Mouse (Mus musculus): ENCODE results near the gene Mthfr.

- TF ChIP-seq CHD2 (IDR thresholded peaks at IDR 0.05; ENCODE audit: low read length) (no peak), USF2 (IDR thresholded peaks at IDR 0.05; ENCODE audit: borderline replicate concordance in 1 of 2, insufficient read depth in 1 of 2, low read depth in 1 of 2, low read length in 2 of 2) (no peak), CTCF (IDR thresholded peaks at IDR 0.05 in 2 of 3, conservative IDR thresholded peaks at IDR 0.05 in 1 of 3; ENCODE audit: control insufficient read depth in 1 of 3, insufficient read depth in 1 of 3, low read depth in 2 of 3, low read length in 3 of 3, poor library complexity in 1 of 3, severe bottlenecking in 1 of 3) (no peak), MAX (IDR thresholded peaks at IDR 0.05; ENCODE audit: low read length) (no peak), MEF2A (IDR thresholded peaks at IDR 0.05; ENCODE audit: extremely low read depth, insufficient replicate concordance, low read depth, low read length, poor library complexity, severe bottlenecking) (no peak), EP300 (IDR thresholded peaks at IDR 0.05; ENCODE audit: low read depth in 1 of 2, low read length in 2 of 2) (no peak), RCOR1 (IDR thresholded peaks at IDR 0.05; ENCODE audit: low read depth, low read length) (no peak), POLR2A (IDR thresholded peaks at IDR 0.05; ENCODE audit: control insufficient read depth in 1 of 2, insufficient read depth in 1 of 2, low read depth in 1 of 2, low read length in 2 of 2, poor library complexity in 1 of 2) (no peak), MYB (IDR thresholded peaks at IDR 0.05; ENCODE audit: low read depth, low read length) (no peak), ZKSCAN1 (IDR thresholded peaks at IDR 0.05; ENCODE audit: low read depth, low read length) (no peak), KAT2A (conservative IDR thresholded peaks at IDR 0.05; ENCODE audit: low read depth, low read length) (no peak), E2F4 (IDR thresholded peaks at IDR 0.05; ENCODE audit: borderline replicate concordance, low read depth, low read length) (no peak), NELFE (IDR thresholded peaks at IDR 0.05; ENCODE audit: low read depth, low read length) (no peak)
These were observed 48.4 kb downstream of the Mthfr start for GRCm38 (mm10) chr4:148087091-148087906.
